Mouse (Mus musculus): ENCODE measurements around the gene Ccnb1ip1. TPM values are rescaled to one million over a fixed set of nuclear protein-coding genes. Genes with fewer than 3 reads are reported as not detected.

Gene Ccnb1ip1
- polyA plus RNA-seq, 1 experiment = not detected

DNA sequence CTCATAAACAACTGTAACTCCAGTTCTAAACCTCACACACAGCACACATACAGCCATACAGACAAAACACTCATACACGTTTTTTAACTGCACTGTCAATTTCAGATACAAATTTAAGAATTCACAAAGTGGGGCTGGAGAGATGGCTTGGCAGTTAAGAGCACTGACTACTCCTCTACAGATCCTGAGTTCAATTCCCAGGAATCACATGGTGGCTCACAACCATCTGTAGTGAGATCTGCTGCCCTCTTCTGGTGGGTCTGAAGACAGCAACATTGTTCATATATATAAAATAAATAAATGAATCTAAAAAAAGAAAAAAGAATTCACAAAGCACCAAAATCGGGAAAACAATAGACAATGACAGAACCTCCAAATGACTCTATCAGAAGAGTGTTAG is 36.2 kb downstream of the Ccnb1ip1 start:
- TF ChIP-seq CTCF (IDR thresholded peaks at IDR 0.05; ENCODE audit: borderline replicate concordance, insufficient read depth, low read depth, low read length) = no peak
- TF ChIP-seq POLR2A (IDR thresholded peaks at IDR 0.05; ENCODE audit: borderline replicate concordance, insufficient read depth, low read length) = no peak
- Histone ChIP-seq H3K27ac (ENCODE audit: insufficient read depth, low read length) (no peak overlapping the region), H3K27me3 (ENCODE audit: control insufficient read depth, insufficient read depth, low read length) (no peaks in the 10 kb centered on the region), H3K4me1 (ENCODE audit: control insufficient read depth, insufficient read depth, low read length) (no peaks in the 10 kb centered on the region), H3K4me3 (replicated peaks; ENCODE audit: insufficient read depth, low read depth, low read length) (no peak overlapping the region)
- no peak for DNase-seq
- 84% methylated on average over 2 of the region's 2 CpGs for WGBS

DNA sequence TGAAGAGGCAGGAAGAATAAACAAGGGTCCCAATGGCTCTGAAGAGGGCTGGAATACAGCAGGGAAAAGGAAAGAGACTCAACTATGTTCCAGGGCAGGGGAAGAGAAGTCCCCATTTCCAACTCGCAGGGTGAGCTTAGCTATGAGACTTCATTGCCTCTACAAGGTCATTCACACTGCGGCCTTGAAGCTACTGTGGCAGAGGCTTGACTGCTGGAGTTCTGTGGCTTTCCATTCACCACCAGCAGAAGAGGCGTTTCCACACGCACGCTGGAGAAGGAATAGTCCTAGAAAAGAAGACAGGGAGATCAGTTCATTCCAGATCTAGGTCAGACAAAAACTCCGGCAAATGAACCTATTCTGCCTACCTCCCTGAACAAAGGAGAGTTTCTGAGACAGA is 41.8 kb downstream of the Ccnb1ip1 start:
- no peak overlapping the region for H3K4me3 ChIP-seq (replicated peaks; ENCODE audit: insufficient read depth, low read depth, low read length)
- H3K27me3 ChIP-seq (ENCODE audit: control insufficient read depth, insufficient read depth, low read length) = no peaks in the 10 kb centered on the region
- TF ChIP-seq CTCF (IDR thresholded peaks at IDR 0.05; ENCODE audit: borderline replicate concordance, insufficient read depth, low read depth, low read length) = no peak
- no peak for TF ChIP-seq POLR2A (IDR thresholded peaks at IDR 0.05; ENCODE audit: borderline replicate concordance, insufficient read depth, low read length)
- no peak for DNase-seq
- H3K4me1 ChIP-seq (ENCODE audit: control insufficient read depth, insufficient read depth, low read length) = no peaks in the 10 kb centered on the region
- H3K27ac ChIP-seq (ENCODE audit: insufficient read depth, low read length) = no peak overlapping the region
- 88% methylated on average over 6 of the region's 6 CpGs for WGBS

DNA sequence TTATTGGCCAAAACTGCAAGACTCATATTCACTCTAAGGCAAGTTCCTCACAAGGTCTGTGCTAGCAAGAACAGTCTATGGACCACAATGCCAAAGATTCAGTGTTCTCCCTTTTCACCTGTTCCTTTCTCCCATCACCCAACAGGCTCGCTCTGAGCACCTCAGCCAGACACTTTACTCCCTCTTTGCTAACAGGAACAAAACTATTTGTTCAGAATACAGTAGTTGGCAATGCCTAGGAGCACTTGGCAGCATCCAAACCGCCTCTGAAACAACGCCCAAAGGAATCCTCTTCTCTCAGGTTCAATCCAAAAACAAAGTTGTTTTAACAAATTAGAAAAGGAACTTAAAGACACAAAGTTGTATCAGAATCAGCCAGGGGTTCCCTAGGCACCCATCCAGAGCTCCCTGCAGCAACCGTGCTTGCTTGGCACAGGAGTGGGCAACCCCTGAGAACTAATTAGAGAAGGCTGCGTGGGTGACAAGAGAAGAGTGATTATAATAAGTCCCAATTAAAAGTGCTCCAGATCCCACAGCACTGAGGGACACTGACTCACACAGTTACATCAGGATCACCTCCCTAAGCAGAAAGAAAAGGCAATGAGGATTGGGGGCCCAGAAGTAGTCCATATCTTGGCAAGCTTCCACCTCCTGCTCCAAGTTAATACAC is 49.0 kb downstream of the Ccnb1ip1 start:
- no peak for TF ChIP-seq CTCF (IDR thresholded peaks at IDR 0.05; ENCODE audit: borderline replicate concordance, insufficient read depth, low read depth, low read length)
- TF ChIP-seq POLR2A (IDR thresholded peaks at IDR 0.05; ENCODE audit: borderline replicate concordance, insufficient read depth, low read length) = no peak
- H3K27me3 ChIP-seq (ENCODE audit: control insufficient read depth, insufficient read depth, low read length) = no peaks in the 10 kb centered on the region
- 28% methylated on average over 5 of the region's 5 CpGs for WGBS
- H3K4me1 ChIP-seq (ENCODE audit: control insufficient read depth, insufficient read depth, low read length) = no peaks in the 10 kb centered on the region
- DNase-seq = no peak
- no peak overlapping the region for H3K4me3 ChIP-seq (replicated peaks; ENCODE audit: insufficient read depth, low read depth, low read length)
- no peak overlapping the region for H3K27ac ChIP-seq (ENCODE audit: insufficient read depth, low read length)

- Histone ChIP-seq H3K27ac (ENCODE audit: insufficient read depth, low read length) (no peak within 1 kb of the TSS), H3K27me3 (ENCODE audit: control insufficient read depth, insufficient read depth, low read length) (no peaks in the 10 kb centered on the region), H3K4me3 (replicated peaks; ENCODE audit: insufficient read depth, low read depth, low read length) (no peak within 1 kb of the TSS), H3K4me1 (ENCODE audit: control insufficient read depth, insufficient read depth, low read length) (no peaks in the 10 kb centered on the region)
- TF ChIP-seq CTCF (IDR thresholded peaks at IDR 0.05; ENCODE audit: borderline replicate concordance, insufficient read depth, low read depth, low read length) (no peak), POLR2A (IDR thresholded peaks at IDR 0.05; ENCODE audit: borderline replicate concordance, insufficient read depth, low read length) (no peak)
- DNase-seq = no peak
These were observed 62.5 kb downstream of the Ccnb1ip1 start, which contains the start of gene Olfr749 for GRCm38 (mm10) chr14:50744994-50745393. TSS of gene Olfr749 (minus strand) at chr14:50745094.

DNA sequence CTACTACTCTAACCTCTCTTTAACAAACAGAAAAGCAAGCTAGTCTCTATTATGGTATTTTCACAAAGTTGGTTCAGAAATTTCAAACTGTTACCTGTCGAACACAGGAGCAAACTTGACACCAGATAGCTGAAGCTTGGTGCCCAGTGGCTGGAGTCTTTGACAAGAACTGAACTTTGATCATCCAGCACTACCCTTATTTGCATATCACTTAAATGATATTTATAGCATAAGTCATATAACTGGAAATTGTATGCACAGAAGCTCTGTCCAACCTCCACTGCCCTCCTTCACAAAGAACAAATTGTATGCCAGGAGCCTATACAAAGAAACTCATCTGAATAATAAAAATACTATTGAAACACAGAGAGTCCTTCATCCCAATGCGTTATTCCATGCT is 65.9 kb downstream of the Ccnb1ip1 start:
- 67% methylated on average over 2 of the region's 2 CpGs for WGBS
- TF ChIP-seq POLR2A (IDR thresholded peaks at IDR 0.05; ENCODE audit: borderline replicate concordance, insufficient read depth, low read length) (no peak), CTCF (IDR thresholded peaks at IDR 0.05; ENCODE audit: borderline replicate concordance, insufficient read depth, low read depth, low read length) (no peak)
- H3K27me3 ChIP-seq (ENCODE audit: control insufficient read depth, insufficient read depth, low read length) = no peaks in the 10 kb centered on the region
- no peak overlapping the region for H3K4me3 ChIP-seq (replicated peaks; ENCODE audit: insufficient read depth, low read depth, low read length)
- no peak for DNase-seq
- no peaks in the 10 kb centered on the region for H3K4me1 ChIP-seq (ENCODE audit: control insufficient read depth, insufficient read depth, low read length)
- H3K27ac ChIP-seq (ENCODE audit: insufficient read depth, low read length) = no peak overlapping the region

- H3K4me1 ChIP-seq (ENCODE audit: control insufficient read depth, insufficient read depth, low read length) = no peaks in the 10 kb centered on the region
- H3K27me3 ChIP-seq (ENCODE audit: control insufficient read depth, insufficient read depth, low read length) = no peaks in the 10 kb centered on the region
- 68% methylated on average over 2 of the region's 2 CpGs for WGBS
- no peak for DNase-seq
- H3K27ac ChIP-seq (ENCODE audit: insufficient read depth, low read length) = no peak overlapping the region
- TF ChIP-seq POLR2A (IDR thresholded peaks at IDR 0.05; ENCODE audit: borderline replicate concordance, insufficient read depth, low read length) (no peak), CTCF (IDR thresholded peaks at IDR 0.05; ENCODE audit: borderline replicate concordance, insufficient read depth, low read depth, low read length) (no peak)
- no peak overlapping the region for H3K4me3 ChIP-seq (replicated peaks; ENCODE audit: insufficient read depth, low read depth, low read length)
These were observed 67.2 kb downstream of the Ccnb1ip1 start for GRCm38 (mm10) chr14:50740334-50740733.

Other genes starting within 250 kb of the Ccnb1ip1 start
- not detected in 2 replicates for gene Olfr744, start 192.9 kb downstream of the Ccnb1ip1 start, polyA plus RNA-seq (2012; rRNA removed)
- gene Olfr745, start 168.3 kb downstream of the Ccnb1ip1 start, polyA plus RNA-seq (2012; rRNA removed) = not detected in 2 replicates
- gene Olfr746, start 160.6 kb downstream of the Ccnb1ip1 start, polyA plus RNA-seq (2012; rRNA removed) = not detected in 2 replicates
- not detected in 2 replicates for gene Olfr747, start 114.5 kb downstream of the Ccnb1ip1 start, polyA plus RNA-seq (2012; rRNA removed)
- gene Olfr748, start 100.4 kb downstream of the Ccnb1ip1 start, polyA plus RNA-seq (2012; rRNA removed) = not detected in 2 replicates
- not detected in 2 replicates for gene Olfr749, start 62.6 kb downstream of the Ccnb1ip1 start, polyA plus RNA-seq (2012; rRNA removed)
- gene Ttc5, start 22.2 kb downstream of the Ccnb1ip1 start, polyA plus RNA-seq (2012; rRNA removed) = 60.6 and 60.9 TPM in 2 replicates
- gene Parp2, start 109 bp upstream of the Ccnb1ip1 start, polyA plus RNA-seq (2012; rRNA removed) = 61.2 and 62.2 TPM in 2 replicates
- gene Tep1, start 62.8 kb upstream of the Ccnb1ip1 start, polyA plus RNA-seq (2012; rRNA removed) = 6.4 and 8.4 TPM in 2 replicates
- 34.1 and 35.4 TPM in 2 replicates for gene Klhl33, start 89.8 kb upstream of the Ccnb1ip1 start, polyA plus RNA-seq (2012; rRNA removed)
- 65.1 and 70.3 TPM in 2 replicates for gene Osgep, start 117.2 kb upstream of the Ccnb1ip1 start, polyA plus RNA-seq (2012; rRNA removed)
- 48.5 and 49.7 TPM in 2 replicates for gene Apex1, start 117.2 kb upstream of the Ccnb1ip1 start, polyA plus RNA-seq (2012; rRNA removed)
- gene Pip4p1, start 123.1 kb upstream of the Ccnb1ip1 start, polyA plus RNA-seq (2012; rRNA removed) = 204 and 212 TPM in 2 replicates
- 21.0 and 25.1 TPM in 2 replicates for gene Pnp, start 123.3 kb upstream of the Ccnb1ip1 start, polyA plus RNA-seq (2012; rRNA removed)
- gene Gm49342, start 136.8 kb upstream of the Ccnb1ip1 start, polyA plus RNA-seq (2012; rRNA removed) = 22.2 and 23.9 TPM in 2 replicates
- gene Pnp2, start 148.3 kb upstream of the Ccnb1ip1 start, polyA plus RNA-seq (2012; rRNA removed) = 0.98 and 1.0 TPM in 2 replicates
- gene Rnase10, start 200.0 kb upstream of the Ccnb1ip1 start, polyA plus RNA-seq (2012; rRNA removed) = not detected in 2 replicates
- gene Rnase9, start 234.1 kb upstream of the Ccnb1ip1 start, polyA plus RNA-seq (2012; rRNA removed) = not detected in 2 replicates
- not detected in 2 replicates for gene Rnase11, start 242.4 kb upstream of the Ccnb1ip1 start, polyA plus RNA-seq (2012; rRNA removed)
- gene Rnase12, start 249.9 kb upstream of the Ccnb1ip1 start, polyA plus RNA-seq (2012; rRNA removed) = not detected in 2 replicates

All from cerebellum, adult 2 months (tissue).